Mouse (Mus musculus): ENCODE measurements at regions not wholly inside any gene's neighbourhood (a gene's known extent, or its start where the extent isn't known, plus 50 kb on each side); places are given as distances from the start of the nearest gene placed in this dataset.

DNA sequence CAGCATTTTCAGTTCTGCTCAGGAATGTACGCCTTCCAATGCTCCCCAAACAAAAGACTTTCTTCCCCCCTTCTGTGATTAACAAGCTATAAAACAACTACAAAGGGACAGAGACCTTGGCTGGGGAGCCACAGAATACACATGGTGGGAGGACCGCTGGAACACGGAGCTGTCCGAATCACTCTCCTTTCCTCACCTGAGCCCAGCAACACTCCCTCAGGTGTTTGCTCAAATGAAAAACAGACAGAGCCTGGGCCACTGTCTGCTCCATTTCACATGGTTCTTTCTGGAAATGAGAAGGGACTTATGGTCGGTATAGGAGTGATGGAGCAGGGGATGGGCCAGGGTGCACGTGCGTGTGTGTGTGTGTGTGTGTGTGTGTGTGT, 215.9 kb downstream of the Mreg start:
- no peak for DNase-seq

DNA sequence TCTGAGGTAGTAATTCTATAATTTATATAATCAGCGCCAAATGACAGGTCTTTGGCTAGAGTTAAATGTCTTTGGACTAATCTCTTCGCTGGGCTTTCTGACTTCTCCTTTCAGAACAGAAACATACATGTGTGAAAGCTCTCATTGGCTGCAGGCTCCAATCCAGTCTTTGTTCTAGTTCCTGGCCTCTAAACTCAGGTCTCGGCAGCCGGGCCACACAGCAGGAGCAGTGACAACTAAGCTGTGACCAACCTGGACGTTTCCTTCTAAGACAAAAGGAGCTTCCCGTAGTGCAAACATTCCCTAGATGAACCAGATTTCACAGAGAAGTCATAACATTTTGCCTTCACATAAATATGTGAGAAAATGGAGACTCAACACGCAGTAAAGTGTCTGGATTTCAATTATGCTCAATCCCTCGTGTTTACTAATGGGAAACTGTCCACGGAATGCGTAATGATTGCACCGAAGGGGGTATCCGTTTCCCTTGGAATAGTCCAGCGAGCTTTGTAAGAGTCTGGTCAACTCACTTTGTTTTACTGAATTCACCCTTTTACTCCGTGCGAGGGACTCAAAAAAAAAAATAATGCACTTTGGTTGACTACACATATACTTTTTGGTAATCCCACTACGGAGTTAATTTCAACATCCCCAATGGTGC, 216.4 kb downstream of the Mreg start:
- DNase-seq, result no peak

DNA sequence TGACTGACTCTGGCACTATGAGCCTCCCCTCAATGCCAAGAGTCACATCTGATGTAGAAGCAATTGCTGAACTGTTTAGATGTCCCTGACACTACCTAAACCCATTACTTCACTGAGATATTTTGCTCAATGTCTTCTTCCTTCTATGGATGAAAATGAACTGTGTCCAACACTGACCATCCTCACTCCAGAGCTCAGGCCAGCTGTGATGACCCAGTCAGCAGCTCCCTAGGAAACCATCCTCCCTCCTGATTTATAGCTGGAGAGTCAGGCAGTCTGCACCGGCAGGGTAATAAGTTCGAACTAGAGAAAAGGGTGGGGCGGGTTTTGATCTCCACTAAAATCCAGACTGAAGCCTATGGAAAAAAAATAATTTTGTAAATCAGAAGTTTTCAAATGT, 221.2 kb downstream of the Mreg start:
- DNase-seq, result no peak

- DNase-seq, result no peak
Measured at GRCm38 (mm10) chr1:71988086-71988485, 224.0 kb downstream of the Mreg start.

DNA sequence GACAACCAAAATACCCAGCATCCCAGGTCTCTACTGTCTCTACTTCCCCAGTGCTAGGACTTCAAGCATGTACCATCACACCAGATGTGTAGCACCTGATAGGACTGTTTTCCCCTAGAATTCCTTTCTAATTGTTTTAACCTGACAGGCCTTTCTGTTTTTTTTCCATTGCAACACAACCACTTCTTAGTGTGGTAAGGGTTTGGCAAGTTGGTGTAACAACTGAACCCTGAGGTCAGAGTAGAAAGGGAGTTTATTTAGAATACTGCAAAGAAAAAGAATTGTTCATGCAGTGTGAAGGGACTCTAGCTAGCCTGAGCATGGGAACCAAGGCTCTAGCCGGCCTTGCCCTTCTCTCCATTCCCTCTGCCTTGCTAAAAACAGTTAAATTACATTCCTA, 226.1 kb downstream of the Mreg start:
- no peak for DNase-seq

GRCm38 (mm10) chr1:71983786-71984185, 228.3 kb downstream of the Mreg start:
- DNase-seq, result no peak

GRCm38 (mm10) chr1:71982423-71983262, 229.5 kb downstream of the Mreg start:
- no peak for DNase-seq

DNA sequence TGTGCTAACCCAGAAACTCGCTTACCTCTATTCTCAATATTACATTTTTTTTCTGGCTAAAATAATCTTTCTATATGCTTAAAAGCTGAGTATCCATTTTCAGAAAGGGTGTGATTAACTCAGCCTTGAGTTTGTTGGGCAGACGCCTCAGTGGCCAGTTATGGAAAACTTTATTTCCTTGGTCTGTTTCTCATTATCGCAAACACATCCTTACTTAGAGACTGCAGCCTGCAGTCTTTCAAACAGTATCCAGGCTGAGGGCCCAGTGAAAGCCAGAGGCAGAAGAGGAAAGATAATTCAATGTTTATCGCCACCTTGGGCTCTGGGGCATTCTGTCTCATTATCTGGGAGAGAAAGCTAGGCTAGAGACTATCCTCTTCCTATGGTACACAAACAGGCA, 231.5 kb downstream of the Mreg start:
- no peak for DNase-seq

DNA sequence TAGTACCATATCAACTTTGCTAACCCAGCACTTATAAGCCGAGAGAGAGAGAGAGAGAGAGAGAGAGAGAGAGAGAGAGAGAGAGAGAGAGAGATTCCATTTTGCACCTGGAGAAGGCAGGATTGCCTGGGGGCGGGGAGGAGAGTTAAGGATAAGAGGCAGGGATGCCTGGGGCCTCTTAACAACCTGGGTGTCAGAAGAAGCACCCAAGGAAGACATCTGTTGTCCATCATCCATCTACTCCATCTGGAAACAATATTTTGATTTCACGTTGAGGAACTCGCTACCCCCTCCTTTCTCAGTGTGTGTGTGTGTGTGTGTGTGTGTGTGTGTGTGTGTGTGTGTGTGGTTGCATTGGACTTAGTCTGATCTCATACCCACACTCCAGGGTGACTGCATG, 232.8 kb downstream of the Mreg start:
- DNase-seq, result no peak

GRCm38 (mm10) chr1:71977361-71977760, 234.7 kb downstream of the Mreg start:
- DNase-seq, result no peak

DNA sequence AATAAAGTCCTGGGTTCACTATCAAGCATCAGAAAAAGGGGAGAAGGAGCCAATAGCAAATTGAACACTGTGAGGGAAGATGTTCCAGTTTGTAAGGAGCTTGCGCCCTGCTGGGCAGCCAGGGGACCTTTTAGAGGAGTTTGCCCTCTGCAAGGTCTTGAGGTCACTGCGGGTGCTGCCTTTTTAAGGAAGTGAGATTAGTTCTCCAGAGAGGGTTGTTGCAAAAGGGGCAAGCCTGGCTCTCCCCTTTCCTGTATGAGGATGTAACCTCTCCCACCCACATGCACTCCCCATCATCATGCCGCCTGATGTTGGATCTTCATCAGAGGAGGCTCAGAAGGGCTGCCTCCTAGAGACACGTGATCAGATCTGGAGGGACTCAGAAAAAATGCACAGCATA, 237.4 kb downstream of the Mreg start:
- no peak for DNase-seq

DNA sequence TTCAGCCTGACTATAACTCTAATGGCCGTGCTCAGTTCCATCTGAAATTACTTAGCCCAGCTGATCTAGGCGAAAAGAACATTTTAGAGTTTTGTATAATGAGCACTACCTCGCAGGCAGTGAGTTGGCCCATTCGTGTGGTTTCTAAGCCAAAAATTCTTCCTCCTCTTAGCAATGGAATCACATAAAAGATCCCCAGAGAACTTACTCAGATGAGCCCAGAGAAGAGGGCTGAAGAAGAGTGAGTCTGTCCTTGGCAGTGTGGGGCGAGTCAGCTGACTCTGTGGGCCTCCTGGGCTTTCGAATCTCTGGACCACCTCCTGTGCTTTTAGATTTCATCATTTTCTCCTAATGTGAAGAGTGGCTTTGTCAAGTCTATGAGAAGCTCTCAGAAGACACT, 240.2 kb downstream of the Mreg start:
- DNase-seq, result no peak

- DNase-seq, result no peak
Measured at GRCm38 (mm10) chr1:71970771-71971170, 241.3 kb downstream of the Mreg start.

- no peak for DNase-seq
Measured at GRCm38 (mm10) chr1:71967574-71968104, 244.5 kb downstream of the Mreg start.

DNA sequence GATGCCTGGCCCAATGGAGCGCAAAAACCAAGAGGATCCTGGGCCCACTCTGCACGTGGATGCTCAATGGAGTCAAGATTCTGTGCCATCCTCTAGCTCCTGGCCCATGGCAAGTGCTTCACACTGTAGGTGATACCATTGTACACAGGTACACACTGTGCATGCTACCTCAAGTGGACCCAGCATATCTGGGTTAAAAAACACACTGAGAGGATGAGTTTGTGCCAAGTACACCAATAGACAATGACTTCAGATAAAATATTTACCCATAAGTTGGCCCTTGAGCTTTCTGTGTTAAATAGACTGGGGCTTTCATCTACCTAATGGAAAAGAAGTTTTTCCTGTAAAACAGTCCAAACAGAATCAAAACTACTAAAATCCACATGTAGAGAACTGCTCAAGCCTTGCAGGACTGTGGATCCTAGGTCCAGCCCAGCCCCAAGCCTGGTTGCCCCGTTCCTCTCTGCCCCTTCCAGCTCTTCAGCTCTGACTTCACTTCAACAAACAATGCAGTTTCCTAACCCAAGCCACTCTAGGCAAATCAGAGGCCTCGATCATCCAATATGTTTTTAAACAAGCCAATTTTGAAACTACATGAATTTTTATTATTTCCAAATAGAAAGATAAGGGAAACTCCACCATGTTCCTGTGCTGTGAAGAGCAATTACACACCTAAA, 247.5 kb downstream of the Mreg start:
- no peak for DNase-seq

DNA sequence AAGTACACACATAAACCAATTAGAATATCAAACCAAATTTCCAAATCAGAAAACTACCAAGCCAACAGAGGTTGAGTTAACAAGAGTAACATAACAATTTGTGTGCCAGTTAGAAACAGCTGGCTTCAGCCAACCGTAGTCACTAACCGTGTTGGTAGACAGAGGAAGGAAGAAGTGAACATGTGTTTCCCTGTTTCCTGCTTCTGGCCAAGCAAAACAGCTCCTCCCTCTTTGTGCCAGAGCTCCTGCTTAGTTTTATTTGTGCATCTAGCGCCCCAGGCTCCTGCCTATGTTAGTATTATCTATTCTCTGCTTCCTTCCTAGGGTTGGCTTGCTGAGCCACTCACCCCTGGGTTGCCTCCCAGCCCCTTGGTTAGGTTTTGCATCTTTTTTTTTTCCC, 255.2 kb downstream of the Mreg start:
- DNase-seq, result no peak

- DNase-seq, result no peak
Measured at GRCm38 (mm10) chr1:71955331-71955730, 256.8 kb downstream of the Mreg start.

DNA sequence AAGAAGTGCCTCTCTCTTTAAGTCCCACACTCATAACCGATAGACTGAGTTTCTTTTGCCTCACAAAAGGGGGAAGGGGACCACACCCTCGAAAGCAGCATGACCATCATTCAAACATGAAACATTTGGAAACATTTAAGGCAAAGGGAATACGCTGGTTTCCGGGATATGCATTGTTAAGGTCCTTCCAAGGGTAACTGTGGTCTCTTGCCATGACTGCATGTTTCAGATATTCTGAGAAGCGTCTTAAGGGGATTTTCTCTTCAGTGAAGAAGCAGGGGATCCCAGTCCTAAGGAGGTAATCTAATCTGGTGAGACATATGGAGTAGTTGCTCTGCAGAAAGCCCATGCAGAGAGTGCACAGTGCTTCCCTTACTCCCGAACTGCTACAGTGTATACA, 258.8 kb downstream of the Mreg start:
- DNase-seq, result no peak

DNA sequence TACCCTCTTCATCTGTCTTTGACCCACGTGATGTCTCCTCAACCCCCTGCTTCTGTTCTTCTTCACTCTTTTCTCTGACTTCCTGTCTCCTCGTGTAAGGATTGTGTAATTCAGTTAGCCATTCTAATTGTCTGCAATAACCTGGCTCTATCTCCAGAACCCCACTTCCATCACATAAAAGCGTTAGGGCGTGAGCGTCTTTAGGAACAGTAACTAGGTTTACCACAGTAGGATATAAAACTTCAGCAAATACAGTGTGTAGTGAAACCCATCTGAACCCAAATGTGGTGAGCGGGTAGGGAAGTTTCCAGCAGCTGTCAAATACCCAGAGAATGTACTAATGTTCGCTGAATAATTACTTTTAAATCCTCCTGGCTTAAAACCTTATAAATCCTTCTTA, 262.6 kb downstream of the Mreg start:
- no peak for DNase-seq

GRCm38 (mm10) chr1:71948686-71949085, 263.4 kb downstream of the Mreg start:
- no peak for DNase-seq

GRCm38 (mm10) chr1:71947506-71947905, 264.6 kb downstream of the Mreg start:
- no peak for DNase-seq

DNA sequence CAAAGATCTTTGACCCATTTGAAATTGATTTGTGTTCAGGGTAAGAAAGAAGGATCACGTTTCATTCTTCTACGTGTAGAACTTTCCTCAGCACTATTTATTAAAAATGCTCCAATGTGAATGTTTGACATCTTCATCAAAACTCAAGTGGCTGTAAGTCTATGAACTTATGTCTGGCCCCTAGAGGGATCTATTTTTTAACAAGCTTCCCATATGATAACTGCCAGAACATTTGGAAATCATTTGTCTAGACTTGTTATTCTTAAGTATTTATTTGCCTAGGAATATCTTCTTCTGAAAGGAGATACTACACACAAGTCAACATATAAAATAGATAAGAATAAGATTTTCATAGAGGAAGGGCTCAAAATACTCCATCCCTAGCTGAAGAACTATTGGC, 265.2 kb downstream of the Mreg start:
- DNase-seq, result no peak

- DNase-seq, result no peak
Measured at GRCm38 (mm10) chr1:71945070-71945469, 267.0 kb downstream of the Mreg start.

- no peak for DNase-seq
Measured at GRCm38 (mm10) chr1:71944531-71944930, 267.6 kb downstream of the Mreg start.

All from thymus, postnatal 4 days (tissue).